Comparison of ENCODE assay signal across 10 mouse cellular contexts in genomic region chr9:41122390-41123110, GRCm38 (mm10). TPM values are rescaled to one million over a fixed set of nuclear protein-coding genes. Genes with fewer than 3 reads are reported as not detected.
DNase-seq lines count a peak whose midpoint lies in the region; ATAC-seq and TF ChIP-seq lines count a peak whose summit lies in the region.
"Had no signal": no experiment of that assay in that cellular context is flagged by ENCODE, and none has a peak within 500 bp of the region (broad histone marks: within the 10 kb centered on the region; RNA-seq: fewer than 3 reads in every experiment).

No protein-coding gene starts in this region.

- peaks cover 7% of the 10 kb centered on the region for H3K4me1 ChIP-seq in forebrain, postnatal 0 days (ENCODE audit: insufficient read depth)
- H3K4me1 ChIP-seq in forebrain, embryonic 15.5 days, result peaks cover 8% of the 10 kb centered on the region
- 0 out of 2 replicates have a peak, but pooled peaks cover 11% of the 10 kb centered on the region for H3K4me1 ChIP-seq in forebrain, embryonic 13.5 days
- peaks cover 24% of the 10 kb centered on the region for H3K4me1 ChIP-seq in neural tube, embryonic 15.5 days
- H3K4me1 ChIP-seq: stomach, embryonic 15.5 days had no signal

- H3K4me3 ChIP-seq in forebrain, postnatal 0 days (ENCODE audit: low read depth, low read length), result no peak overlapping the region
- no peak overlapping the region for H3K4me3 ChIP-seq in forebrain, embryonic 15.5 days
- H3K4me3 ChIP-seq in forebrain, embryonic 13.5 days, result no peak overlapping the region
- H3K4me3 ChIP-seq in neural tube, embryonic 15.5 days (replicated peaks), result no peak overlapping the region
- H3K4me3 ChIP-seq: stomach, embryonic 15.5 days had no signal

- no peak overlapping the region for H3K9ac ChIP-seq in forebrain, postnatal 0 days
- H3K9ac ChIP-seq in forebrain, embryonic 15.5 days (replicated peaks), result no peak overlapping the region
- H3K9ac ChIP-seq in forebrain, embryonic 13.5 days, result no peak overlapping the region
- H3K9ac ChIP-seq in neural tube, embryonic 15.5 days (replicated peaks), result no peak overlapping the region
- H3K9ac ChIP-seq: liver, embryonic 14.5 days; stomach, embryonic 15.5 days had no signal

- no peaks in the 10 kb centered on the region for H3K27me3 ChIP-seq in forebrain, postnatal 0 days (ENCODE audit: insufficient read depth, low read length)
- no peaks in the 10 kb centered on the region for H3K27me3 ChIP-seq in forebrain, embryonic 15.5 days
- no peaks in the 10 kb centered on the region for H3K27me3 ChIP-seq in forebrain, embryonic 13.5 days
- no peaks in the 10 kb centered on the region for H3K27me3 ChIP-seq in neural tube, embryonic 15.5 days (replicated peaks)
- H3K27me3 ChIP-seq: stomach, embryonic 15.5 days had no signal

- TF ChIP-seq CTCF in forebrain, postnatal 0 days (IDR thresholded peaks at IDR 0.05; ENCODE audit: low read depth), result no peak

- H3K9me3 ChIP-seq in forebrain, postnatal 0 days (ENCODE audit: low read length), result no peaks in the 10 kb centered on the region
- H3K9me3 ChIP-seq in forebrain, embryonic 15.5 days, result no peaks in the 10 kb centered on the region
- H3K9me3 ChIP-seq in forebrain, embryonic 13.5 days (replicated peaks), result no peaks in the 10 kb centered on the region
- H3K9me3 ChIP-seq in neural tube, embryonic 15.5 days (replicated peaks), result no peaks in the 10 kb centered on the region
- H3K9me3 ChIP-seq: stomach, embryonic 15.5 days had no signal

- 54% methylated on average over 11 of the region's 11 CpGs for WGBS in forebrain, postnatal 0 days
- 74% methylated on average over 11 of the region's 11 CpGs for WGBS in forebrain, embryonic 15.5 days
- WGBS in forebrain, embryonic 13.5 days, result 81% methylated on average over 11 of the region's 11 CpGs
- 78% methylated on average over 11 of the region's 11 CpGs for WGBS in neural tube, embryonic 15.5 days

- no peaks in the 10 kb centered on the region for H3K36me3 ChIP-seq in forebrain, postnatal 0 days (ENCODE audit: insufficient read depth)
- no peaks in the 10 kb centered on the region for H3K36me3 ChIP-seq in forebrain, embryonic 15.5 days
- no peaks in the 10 kb centered on the region for H3K36me3 ChIP-seq in forebrain, embryonic 13.5 days (ENCODE audit: poor library complexity, severe bottlenecking)
- no peaks in the 10 kb centered on the region for H3K36me3 ChIP-seq in neural tube, embryonic 15.5 days
- H3K36me3 ChIP-seq: stomach, embryonic 15.5 days had no signal

- no peak overlapping the region for H3K27ac ChIP-seq in forebrain, postnatal 0 days (ENCODE audit: low read depth, low read length)
- no peak overlapping the region; the same call in 1 of the 2 replicates for H3K27ac ChIP-seq in forebrain, embryonic 15.5 days (replicated peaks)
- no peak overlapping the region for H3K27ac ChIP-seq in forebrain, embryonic 13.5 days
- H3K27ac ChIP-seq in neural tube, embryonic 15.5 days (replicated peaks), result no peak overlapping the region
- H3K27ac ChIP-seq: liver, embryonic 14.5 days; stomach, embryonic 15.5 days had no signal

- no peak for DNase-seq in forebrain, postnatal 0 days
- DNase-seq in right cerebral cortex, postnatal 14 days, result peak; percentile 51
- no peak for DNase-seq in right cerebral cortex, postnatal 36 days (ENCODE audit: low spot score in 2 of 2)
- DNase-seq in heart, postnatal 10 days, result peak; percentile 67 to 72

- intact Hi-C loops in heart, postnatal 10 days (cut with DNase I), result loop anchor here (5.0 kb wide), 1 partner anchor 55 kb away; no protein-coding TSS in a partner anchor

- peak; percentile 53 for ATAC-seq in forebrain, postnatal 0 days
- ATAC-seq in forebrain, embryonic 15.5 days (replicated peaks), result no peak
- peak; percentile 62 for ATAC-seq in megakaryocyte, adult 5-6 weeks (ENCODE audit: poor library complexity, severe bottlenecking)
- ATAC-seq in forebrain, embryonic 13.5 days, result no peak
- ATAC-seq in neural tube, embryonic 15.5 days (ENCODE audit: low FRiP score), result no peak

- no peak overlapping the region for H3K4me2 ChIP-seq in forebrain, postnatal 0 days (ENCODE audit: low read depth)
- no peak overlapping the region for H3K4me2 ChIP-seq in forebrain, embryonic 15.5 days (replicated peaks)
- no peak overlapping the region for H3K4me2 ChIP-seq in forebrain, embryonic 13.5 days
- no peak overlapping the region for H3K4me2 ChIP-seq in neural tube, embryonic 15.5 days
- H3K4me2 ChIP-seq: stomach, embryonic 15.5 days had no signal

RNA-seq across cellular contexts. Expression of gene Ubash3b, which starts 38.9 kb away (rescaled TPM):
- 17.8 and 23.8 TPM in 2 replicates for total RNA-seq in forebrain, postnatal 0 days (2014; rRNA removed)
- 17.1 and 25.4 TPM in 2 replicates for polyA plus RNA-seq in forebrain, postnatal 0 days (2015; fragmentation: Nextera tagmentation; extraction: Ambion mirVana)
- polyA plus RNA-seq in forebrain, embryonic 15.5 days (2015; fragmentation: Nextera tagmentation; extraction: Ambion mirVana), result 14.7 and 15.4 TPM in 2 replicates
- 1 to 10 TPM; 2.9 to 3.7 TPM for total RNA-seq in heart, postnatal 10 days (2021)
- 21.6 and 26.5 TPM in 2 replicates for total RNA-seq in megakaryocyte, adult 5-6 weeks (2015)
- total RNA-seq in megakaryocyte, adult 5-6 weeks (2017), result 14.8 and 15.1 TPM in 2 replicates
- polyA plus RNA-seq in forebrain, embryonic 13.5 days (2015; fragmentation: Nextera tagmentation; extraction: Ambion mirVana), result 9.7 and 9.8 TPM in 2 replicates
- 23.7 and 28.4 TPM in 2 replicates for polyA plus RNA-seq in neural tube, embryonic 15.5 days (2015; fragmentation: Nextera tagmentation; extraction: Ambion mirVana)

Comparison
In these comparisons a context has a peak if more than half of its experiments do, and no peak if none do; other contexts are left out.
1. ATAC-seq: peak in forebrain, postnatal 0 days (single experiment) and megakaryocyte, adult 5-6 weeks (single experiment); none in forebrain, embryonic 15.5 days (single experiment), forebrain, embryonic 13.5 days (single experiment) and neural tube, embryonic 15.5 days (single experiment).
2. DNase-seq: peak in right cerebral cortex, postnatal 14 days (single experiment) and heart, postnatal 10 days (2 of 2); none in forebrain, postnatal 0 days (single experiment) and right cerebral cortex, postnatal 36 days (0 of 2).